Mouse (Mus musculus): ENCODE data around the gene Mapt.
"Not testable (repeated sequence)": the region's sequence is repeated elsewhere in the genome, so short reads cannot be mapped to it uniquely, and the experiment has no call there.

Gene Mapt

DNA sequence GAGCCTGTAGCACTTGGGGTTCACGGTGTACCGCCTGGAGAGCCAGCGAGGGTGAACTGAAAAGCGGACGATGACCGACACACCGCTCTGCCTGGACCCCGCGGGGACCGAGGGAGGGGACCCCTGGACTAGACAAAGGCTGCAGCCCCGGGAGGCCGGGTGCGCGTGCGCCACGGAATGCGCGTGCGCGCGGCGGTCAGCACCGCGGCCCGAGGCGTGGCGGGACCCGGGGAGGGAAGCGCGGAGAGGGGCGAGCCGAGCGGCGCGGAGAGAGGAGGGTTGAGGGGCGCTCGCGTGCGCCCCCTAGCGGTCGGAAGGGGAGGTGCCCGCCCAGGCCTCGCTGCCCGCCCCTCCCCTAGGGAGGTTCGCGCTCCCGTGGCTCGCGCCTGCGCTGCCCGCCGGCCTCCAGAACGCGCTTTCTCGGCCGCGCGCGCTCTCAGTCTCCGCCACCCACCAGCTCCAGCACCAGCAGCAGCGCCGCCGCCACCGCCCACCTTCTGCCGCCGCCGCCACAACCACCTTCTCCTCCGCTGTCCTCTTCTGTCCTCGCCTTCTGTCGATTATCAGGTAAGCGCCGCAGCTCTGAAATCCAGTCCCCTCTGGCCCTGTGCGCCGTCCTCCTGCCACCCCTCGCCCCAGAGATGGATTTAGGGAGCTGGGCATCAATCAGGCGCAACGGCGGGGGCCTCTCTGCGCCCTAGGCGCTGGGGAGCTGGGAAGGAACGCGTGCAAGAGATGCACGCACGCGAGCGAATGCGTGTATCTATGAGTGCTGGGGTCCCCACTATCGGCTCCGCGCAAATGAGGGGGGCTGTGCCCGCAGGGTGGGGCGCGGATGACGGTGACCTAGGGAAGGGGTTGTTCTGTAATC lies at the start of gene Mapt:
Gene Mapt, plus strand, starts transcription at position 350 of the 871 bp plus-strand sequence.
- DNase-seq = peak; percentile 95

DNA sequence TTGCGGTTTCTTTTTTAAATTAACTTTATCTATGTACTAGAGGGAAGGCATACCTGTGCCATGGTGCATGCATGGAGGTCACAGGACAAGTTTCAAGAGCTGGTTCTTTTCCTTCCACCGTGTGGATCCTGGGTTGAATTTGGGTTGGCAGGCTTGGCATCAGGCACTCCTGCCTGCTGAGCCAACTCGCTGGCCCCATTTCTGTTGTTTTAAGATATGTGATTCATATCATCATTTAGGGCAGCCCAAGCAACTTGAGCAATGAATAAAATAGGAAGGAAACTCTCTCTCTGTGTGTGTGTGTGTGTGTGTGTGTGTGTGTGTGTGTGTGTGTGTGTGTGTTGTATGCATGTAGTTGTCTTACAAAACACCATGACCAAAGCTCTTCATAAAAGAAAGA lies 49.0 kb upstream of the Mapt start:
- DNase-seq = peak; percentile 62

DNA sequence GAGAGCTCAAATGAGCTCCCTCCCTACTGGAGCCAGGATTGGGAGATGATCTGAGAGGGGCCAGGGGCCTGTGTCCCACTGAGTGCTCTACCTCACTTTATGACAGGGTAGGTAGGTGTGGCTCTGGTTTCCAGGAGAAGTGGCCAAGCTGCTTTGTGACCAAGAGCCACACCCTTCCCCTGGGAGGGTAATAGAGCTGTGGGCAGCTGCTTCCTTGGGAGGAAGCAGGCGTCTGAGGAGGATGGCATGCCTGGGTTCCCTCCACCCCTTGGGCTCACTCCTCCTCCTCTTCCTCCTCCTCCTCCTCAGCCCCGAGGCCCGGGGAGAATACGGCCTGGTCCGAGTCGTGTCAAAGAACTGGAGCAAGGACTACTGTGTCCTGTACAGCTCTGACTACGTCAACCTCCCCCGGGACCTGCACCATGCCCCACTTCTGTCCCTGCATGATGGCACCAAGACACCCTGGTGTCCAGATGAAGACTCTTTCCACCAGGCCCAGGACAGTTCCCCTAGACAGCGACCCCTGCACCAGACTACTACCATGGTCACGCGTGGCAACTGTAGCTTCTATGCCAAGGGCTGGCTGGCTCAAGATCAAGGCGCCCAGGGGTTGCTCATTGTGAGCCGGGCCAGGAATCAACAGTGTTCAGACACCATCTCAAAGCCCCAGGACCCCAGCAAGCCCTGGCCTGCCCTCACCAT lies 44.9 kb upstream of the Mapt start, which contains the start of gene Sppl2c:
Gene Sppl2c, plus strand, starts transcription at position 193 of the 702 bp plus-strand sequence.
- no peak for DNase-seq

DNA sequence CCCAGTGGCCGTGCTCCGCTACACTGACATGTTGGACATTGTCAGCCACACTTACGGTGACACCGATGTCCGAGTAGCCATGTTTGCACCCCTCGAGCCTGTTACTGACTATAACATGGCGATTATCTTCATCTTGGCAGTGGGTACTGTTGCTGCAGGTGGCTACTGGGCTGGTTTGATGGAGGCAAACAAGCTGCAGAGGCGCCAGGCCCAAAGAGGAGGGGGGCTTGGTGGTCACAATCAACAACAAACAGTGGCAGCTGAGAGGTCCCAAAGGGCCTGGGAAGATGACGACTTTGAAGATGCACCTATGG lies 44.4 kb upstream of the Mapt start:
- DNase-seq = peak; percentile 56

DNA sequence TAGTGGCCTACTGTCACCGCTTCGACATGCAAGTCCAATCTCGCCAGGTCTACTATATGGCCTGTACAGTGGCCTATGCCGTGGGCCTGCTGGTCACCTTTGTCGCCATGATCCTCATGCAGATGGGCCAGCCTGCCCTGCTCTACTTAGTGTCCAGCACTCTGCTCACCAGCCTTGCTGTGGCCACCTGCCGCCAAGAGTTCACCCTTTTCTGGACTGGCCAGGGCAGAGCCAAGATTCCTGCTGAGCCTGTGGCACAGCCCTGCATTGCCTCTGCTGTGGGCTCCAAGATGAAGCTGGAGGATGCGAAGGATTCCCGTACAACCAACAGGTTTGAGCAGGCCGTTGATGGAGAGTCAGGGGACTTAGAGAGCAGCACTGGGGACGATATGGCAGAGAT lies 43.4 kb upstream of the Mapt start:
- peak; percentile 77 for DNase-seq

DNA sequence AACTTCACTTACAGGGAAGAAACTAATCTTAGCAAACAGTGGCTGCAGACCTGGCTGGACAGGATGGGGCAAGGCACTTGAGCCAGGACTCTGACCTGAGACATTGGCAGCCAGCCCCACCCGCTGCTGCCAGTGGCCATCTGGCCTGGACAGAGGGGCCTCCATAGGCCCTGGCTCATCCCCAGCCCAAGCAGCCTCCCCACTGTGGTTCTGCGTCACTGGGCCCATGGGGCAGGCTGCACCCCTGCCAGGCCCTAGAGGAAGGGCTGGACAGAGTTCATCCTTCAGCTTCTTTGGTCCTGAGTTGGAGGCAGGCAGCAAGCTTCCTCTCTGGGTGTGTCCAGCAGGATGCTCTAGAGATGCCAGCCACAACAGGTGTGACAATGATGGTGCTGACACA lies 41.2 kb upstream of the Mapt start:
- DNase-seq = peak; percentile 94

DNA sequence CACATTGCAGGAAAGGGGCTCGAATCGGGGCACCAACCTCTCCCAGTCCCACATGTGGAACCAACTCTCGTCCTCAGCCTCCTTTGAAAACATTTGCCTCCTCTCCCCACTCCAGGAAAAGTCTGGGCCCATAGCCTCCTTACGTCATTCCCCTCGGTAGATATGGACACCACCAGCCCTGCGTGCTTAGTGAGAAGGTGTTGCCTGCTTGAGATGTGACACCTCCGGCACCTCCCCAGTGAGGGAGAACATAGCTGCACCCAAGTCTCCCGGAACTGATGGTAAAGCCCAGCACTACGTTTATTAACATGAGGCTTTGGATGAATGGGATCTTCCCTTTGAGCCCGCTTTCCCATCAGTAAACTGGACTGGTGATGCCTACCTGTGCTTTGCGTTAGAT lies 35.8 kb upstream of the Mapt start:
- peak; percentile 35 for DNase-seq

DNA sequence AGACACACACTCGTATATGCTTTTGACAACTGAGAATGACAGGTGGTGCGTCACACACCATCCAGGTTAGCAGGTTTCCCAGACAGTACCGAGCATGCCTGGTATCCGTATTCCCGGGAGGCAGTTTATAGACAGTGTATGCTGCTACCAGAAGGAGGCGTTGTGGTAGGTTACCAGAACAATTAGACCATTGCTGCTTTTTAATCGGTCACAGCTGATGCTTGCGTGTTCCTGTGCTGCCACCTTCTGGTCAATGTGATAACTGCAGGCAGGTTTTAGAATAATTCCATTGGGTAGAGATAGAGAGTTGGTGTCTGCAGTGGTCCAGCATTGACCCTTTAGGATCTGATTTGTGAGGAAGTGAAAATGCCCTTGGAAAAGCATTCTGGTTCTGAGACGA lies 35.4 kb upstream of the Mapt start:
- peak; percentile 92 for DNase-seq

DNA sequence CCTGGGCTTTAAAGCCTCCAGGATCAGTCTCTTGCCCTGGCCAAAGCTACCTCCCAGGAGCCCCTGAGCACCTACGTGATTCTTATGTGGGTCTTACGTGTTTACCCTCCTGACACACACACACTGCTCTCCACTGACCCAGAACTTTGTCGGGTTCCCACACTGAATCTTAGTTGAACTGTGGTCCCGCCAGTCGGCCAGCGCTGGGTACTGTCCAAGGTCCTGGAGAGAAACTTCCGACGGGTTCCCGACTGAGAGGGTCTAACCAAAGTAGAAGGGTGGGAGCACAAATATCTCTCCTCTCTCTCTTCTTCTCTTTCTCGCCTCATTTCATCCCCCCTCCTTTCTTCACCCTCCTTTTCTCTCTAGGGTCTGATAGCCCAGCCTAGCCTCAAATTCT lies 33.3 kb upstream of the Mapt start:
- DNase-seq = no peak

DNA sequence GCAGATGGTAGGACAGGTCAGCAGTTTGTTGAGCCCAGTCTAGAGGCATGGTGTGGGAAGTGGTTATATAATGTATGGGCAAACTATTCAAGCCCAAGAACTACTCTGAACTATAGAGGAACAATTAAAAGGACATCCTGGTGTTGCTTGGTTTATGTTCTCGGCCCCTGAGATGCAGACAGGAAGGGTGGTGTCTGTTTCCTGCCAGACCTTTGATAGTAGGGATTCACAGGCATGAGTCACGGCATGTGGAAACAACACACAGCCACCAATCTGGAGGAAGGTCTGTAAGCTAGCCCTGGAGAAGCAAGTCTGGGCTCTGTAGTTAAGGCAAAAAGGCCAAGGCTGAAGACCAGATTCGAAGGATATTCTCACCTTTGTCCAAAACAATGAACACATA lies 27.9 kb upstream of the Mapt start:
- no peak for DNase-seq

DNA sequence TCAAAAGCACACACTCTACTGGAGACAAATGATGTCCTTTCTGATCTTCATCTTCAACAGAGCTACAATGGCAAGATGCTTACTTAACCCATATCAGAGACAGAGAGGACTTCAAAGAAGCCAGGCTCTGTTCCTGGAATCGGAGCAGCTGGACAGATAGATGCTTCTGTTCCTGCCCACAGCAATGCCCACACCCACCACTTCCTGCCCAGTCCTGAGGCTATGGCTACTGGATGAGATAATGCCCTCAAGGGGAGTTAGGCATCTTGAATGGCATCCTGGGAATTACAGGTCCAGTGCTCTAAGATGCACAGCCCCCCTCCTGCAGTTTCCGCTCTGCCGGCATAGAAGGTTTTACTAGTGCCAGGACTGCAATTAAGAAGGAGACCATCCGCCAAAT lies 24.6 kb upstream of the Mapt start:
- no peak for DNase-seq

DNA sequence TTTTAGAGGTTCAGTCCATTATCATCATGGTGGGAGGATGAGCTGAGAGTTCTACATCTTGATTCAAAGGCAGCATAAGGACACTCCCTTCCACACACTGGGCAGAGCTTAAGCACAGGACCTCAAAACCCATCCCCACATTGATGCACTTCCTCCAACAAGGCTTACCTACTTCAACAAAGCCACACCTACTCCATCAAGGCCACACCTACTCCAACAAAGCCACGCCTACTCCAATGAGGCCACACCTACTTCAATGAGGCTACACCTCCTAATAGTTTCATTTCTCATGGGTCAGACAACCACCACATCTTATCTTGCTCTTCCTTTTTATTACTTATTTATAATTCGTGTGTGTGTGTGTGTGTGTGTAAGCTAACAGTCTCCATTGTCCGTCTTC lies 22.1 kb upstream of the Mapt start:
- no peak for DNase-seq

DNA sequence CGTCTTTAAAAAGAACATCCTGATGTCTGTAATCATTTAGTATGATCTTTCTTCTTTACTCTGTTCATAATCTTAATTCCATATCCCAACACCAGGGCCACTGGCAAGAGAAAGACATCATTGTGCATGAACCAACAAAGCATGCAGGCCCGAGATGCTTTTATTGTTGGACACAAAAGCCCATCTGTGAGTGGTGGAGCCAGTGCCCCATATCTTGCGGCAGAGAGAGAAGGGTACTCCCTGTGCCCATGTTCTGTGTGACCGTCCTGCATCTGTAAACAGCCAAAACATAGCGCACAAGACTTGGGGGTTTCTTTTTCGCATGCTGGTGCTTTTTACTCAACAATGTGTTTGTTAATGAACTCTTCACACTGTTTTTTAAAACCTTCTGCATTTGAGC lies 19.9 kb upstream of the Mapt start:
- DNase-seq = no peak

DNA sequence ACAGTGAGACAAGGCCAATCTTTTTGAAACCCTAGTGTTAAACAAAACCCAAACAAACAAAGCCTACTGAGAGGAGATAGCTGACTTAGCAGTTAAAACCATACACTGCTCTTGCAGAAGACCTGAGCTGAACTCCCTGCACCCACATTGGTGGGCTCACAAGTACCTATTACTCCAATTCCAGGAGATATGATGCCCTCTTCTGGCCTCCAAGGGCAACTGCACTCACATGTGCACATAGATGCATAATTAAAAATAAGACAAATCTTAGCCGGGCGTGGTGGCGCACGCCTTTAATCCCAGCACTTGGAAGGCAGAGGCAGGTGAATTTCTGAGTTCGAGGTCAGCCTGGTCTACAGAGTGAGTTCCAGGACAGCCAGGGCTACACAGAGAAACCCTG lies 17.1 kb upstream of the Mapt start:
- DNase-seq = not testable (repeated sequence)

DNA sequence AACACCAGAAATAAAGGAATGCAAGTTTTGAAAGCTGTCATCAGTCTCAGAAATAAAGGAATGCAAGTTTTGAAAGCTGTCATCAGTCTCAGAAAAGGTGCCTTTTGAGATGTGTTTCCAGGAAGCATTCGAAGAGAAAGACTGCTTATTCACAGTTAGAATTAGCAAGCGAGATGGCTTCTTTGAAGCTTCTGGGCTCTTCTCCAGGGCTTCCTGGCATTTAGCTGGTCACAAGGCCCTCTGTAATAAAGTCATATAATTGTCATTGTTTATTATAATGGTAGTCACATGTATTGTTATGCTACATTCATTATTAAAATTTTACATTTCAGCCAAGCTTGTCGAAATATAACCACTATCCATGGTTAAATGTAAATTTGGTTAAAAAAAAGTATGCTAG lies 13.1 kb upstream of the Mapt start:
- DNase-seq = no peak

DNA sequence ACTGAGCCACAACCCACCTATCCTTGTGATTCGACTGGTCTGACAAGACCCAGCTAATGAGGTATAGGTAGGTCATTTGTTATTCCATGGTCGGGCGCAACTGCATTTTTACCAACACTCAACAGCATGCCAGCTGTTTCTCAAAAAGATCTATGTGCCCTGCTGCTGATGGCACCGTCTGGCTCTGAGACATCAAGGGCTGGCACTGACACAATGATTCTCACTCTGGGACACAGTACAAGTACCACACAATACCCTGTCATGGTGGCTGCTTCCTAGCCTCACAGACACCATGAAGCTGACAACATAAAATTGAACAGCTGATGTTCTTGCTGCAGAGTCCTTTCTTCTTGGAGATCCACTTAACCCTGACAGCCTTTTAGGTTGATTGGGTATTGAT lies 10.9 kb upstream of the Mapt start:
- DNase-seq = no peak

DNA sequence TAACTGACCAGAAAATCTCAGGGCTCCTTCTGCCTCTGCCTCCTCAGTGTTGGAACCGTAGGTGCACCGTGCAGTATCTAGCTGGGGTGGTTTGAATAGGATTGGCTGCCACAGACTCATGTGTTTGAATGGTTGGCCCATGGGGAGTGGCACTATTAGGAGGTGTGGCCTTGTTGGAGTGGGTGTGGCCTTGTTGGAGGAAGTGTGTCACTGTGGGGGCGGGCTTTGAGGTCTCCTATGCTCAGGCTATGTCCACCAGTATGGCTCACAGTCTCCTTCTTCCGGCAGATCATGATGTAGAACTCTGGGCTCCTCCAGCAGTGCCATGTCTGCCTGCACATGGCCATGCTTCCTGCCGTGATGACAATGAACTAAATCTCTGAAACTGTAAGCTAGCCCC lies 9.4 kb upstream of the Mapt start:
- no peak for DNase-seq

DNA sequence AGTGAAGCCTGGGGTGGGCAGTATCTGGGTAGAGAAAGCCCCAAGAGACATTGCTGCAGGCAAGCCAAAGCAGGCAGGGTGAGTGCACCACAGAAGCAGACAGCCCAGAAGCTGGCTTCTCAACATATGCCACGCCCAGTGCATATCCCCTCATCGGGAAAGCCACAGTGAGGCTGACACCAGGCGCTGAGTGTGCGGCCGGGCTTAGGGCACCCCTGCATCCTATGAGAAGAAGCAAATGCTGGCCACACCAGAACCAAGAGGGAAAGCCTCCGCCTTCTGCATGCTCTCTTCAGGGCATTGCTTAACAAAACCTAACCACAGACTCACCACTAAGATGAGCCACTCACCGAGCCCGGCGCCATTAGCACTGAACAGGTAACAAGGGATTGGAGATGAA lies 7.9 kb upstream of the Mapt start:
- DNase-seq = no peak

DNA sequence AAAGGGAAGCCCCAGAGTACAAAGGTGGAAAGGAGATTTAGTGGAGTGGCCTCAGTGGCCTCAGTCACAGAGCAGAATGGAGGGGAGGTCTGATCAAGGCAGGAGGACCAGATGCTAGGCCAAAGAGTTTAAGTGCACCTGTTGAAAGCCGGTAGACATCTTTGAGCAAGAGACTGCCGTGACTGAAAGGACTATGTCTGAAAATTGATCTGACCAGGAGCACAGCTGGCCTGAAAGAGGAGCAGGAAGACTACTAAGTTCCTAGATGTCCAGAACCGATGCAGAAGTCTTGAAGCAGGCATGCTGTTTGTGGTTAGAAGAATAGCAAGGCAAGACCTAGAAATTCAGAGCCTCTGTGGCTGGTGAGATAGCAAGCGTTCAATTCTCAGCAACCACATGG lies 1.8 kb upstream of the Mapt start:
- peak; percentile 27 for DNase-seq

DNA sequence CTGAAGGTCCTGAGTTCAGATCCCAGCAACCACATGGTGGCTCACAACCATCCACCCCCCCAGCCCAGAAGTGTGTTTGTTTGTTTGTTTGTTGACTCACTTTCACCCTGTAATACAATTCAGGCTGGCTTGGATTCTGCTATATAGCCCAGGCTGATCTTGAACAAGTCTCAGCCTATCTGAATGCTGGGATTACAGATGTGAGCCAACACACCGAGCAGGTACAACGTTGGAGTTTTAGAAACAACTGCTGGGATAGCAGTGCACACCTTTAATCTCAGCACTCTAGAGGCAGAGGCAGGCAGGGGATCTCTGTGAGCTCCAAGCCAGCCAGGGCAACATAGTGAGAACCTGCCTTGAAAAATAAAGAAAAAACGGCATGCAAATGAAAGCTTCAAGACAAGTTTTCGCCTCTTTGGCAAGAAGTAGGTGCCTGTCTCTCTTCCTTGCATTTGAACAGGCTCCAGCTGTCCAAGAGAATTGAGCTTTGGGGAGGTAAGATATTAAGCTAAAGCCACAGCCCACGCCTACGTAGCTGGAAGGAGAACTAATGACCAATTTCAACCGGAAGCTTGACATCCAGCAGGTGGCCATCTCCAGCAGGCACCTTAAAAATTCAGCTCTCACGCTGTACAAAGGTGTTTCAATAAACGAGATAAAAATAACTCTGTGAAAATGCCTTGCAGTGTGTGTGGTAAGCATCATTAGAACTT lies 968 bp upstream of the Mapt start:
- DNase-seq = peak; percentile 61

DNA sequence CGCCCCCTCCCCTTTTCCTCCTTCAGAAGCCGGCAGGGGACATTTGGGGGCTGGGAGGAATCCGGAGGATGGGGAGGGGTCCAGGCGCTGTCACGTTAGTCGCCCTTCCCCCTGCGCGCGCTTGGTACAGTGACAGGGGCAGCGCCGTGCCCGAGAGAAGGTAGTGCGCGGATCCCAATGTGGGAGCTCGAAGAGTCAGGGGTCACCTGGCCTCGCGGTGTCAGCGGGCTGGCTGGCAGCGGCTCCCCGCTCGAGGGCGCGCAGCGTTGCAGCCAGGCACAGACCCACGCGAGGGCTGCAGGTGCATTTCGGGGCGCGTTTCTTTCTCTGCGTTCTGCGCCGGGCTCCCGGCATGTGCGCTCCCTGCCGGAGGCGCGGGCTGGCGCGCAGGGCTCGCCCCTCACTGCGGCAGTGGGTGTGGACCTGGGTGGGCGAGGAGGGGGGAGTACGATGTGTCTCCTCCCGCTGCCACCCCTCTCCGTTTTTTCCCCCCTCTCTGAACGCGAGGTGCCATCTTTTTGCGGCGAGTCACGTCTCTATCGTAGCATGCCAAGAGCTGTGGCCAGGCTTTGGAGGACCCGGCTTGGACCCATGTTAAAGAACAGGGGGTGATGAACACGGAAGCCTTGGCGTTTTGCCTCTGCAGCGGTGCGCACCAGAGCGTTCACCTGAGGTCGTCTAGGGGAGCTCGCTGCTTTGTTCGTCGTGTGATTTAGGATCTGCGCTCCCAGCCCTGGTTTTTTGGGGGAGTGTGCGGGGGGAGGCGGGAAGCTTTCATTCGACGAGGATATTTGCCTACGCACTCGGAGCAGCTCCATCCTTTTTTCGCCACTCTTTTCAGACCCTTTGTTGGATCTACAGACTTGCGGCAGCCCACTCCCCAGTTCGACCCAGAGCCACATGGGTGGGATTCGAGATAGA lies 1.2 kb downstream of the Mapt start:
- peak; percentile 85 for DNase-seq

DNA sequence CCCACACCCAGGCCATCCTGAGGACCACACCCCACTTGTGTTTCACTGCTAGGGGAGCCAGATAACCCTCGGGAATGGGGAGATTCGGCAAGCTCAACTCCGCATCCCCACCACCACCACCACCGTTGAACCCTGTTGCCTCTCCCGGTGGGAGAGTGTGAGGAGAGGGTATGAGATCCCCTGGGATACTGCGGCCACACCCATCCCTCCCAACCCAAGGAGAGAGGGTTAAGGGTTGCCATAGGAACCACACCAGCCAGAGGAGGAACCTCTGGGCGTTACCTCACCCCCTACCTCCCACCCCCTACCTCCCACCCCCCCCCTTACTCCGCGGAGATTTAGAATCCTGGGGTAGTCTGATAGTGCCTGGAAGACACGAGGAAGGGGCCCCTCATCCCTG lies 1.9 kb downstream of the Mapt start:
- DNase-seq = no peak

Measured in cerebellum, adult 9-11 months (tissue).